Mouse (Mus musculus) C2C12 (cell line): ENCODE measurements at regions not wholly inside any gene's neighbourhood (a gene's known extent, or its start where the extent isn't known, plus 50 kb on each side); places are given as distances from the start of the nearest gene placed in this dataset.

Source experiments
- CEBPB ChIP-seq: IDR thresholded peaks from one replicate; pipeline ENCODE4 v1.6.1; 2011; ENCODE audit warnings: low read depth, mild to moderate bottlenecking, control low read depth, moderate library complexity
- CTCF ChIP-seq: IDR thresholded peaks from one replicate; pipeline ENCODE4 v1.5.1; 2011; ENCODE audit not compliant: control insufficient read depth, insufficient read depth, insufficient read length
- MAX ChIP-seq: IDR thresholded peaks from one replicate; pipeline ENCODE4 v1.6.1; 2011; ENCODE audit warnings: mild to moderate bottlenecking, control low read depth
- MYOD1 ChIP-seq: IDR thresholded peaks from one replicate; pipeline ENCODE4 v1.6.1; 2011; ENCODE audit warnings: low read depth; ENCODE audit not compliant: control insufficient read depth, insufficient read length
- MYOG ChIP-seq: IDR thresholded peaks from one replicate; pipeline ENCODE4 v1.6.1; 2011; ENCODE audit not compliant: control insufficient read depth, insufficient read length; ENCODE audit errors: extremely low read depth
- USF1 ChIP-seq: IDR thresholded peaks from one replicate; pipeline ENCODE4 v1.6.1; 2011; ENCODE audit warnings: low read depth, mild to moderate bottlenecking, control low read depth, moderate library complexity

- TF ChIP-seq MYOG (no peak), CTCF (no peak), MAX (no peak), CEBPB (no peak), USF1 (no peak), MYOD1 (no peak)
These were observed 104.1 kb upstream of the Zc3h12a start for GRCm38 (mm10) chr4:125231711-125232260.
